Mouse (Mus musculus) fibroblast of lung, adult 2 months (primary cell): Measurements from ENCODE around the gene Tkt.
A peak's percentile ranks its signal among the peaks of the same experiment; 100 is the strongest.

Source experiments
- DNase-seq: peaks from one replicate; pipeline ENCODE4 v3.0.0-alpha.2; 2011; ENCODE audit warnings: low read depth

Tkt gene

GRCm38 (mm10) chr14:30585323-30585722 lies 37.2 kb downstream of the Tkt start:
- DNase-seq = no peak

- no peak for DNase-seq
Measured at GRCm38 (mm10) chr14:30586780-30587461, 38.8 kb downstream of the Tkt start.

- DNase-seq = no peak
Measured at GRCm38 (mm10) chr14:30590041-30590645, 42.0 kb downstream of the Tkt start.

GRCm38 (mm10) chr14:30590918-30591317 lies 42.8 kb downstream of the Tkt start:
- DNase-seq = no peak

GRCm38 (mm10) chr14:30591417-30591816 lies 43.3 kb downstream of the Tkt start:
- DNase-seq = no peak

- peak; percentile 83 for DNase-seq
Measured at GRCm38 (mm10) chr14:30593279-30594091, 45.3 kb downstream of the Tkt start.

- DNase-seq = peak; percentile 80
Measured at GRCm38 (mm10) chr14:30594092-30594695, 46.0 kb downstream of the Tkt start.

GRCm38 (mm10) chr14:30595576-30596313 lies 47.6 kb downstream of the Tkt start:
- no peak for DNase-seq

GRCm38 (mm10) chr14:30596407-30596806 lies 48.2 kb downstream of the Tkt start:
- DNase-seq = no peak

- DNase-seq = no peak
Measured at GRCm38 (mm10) chr14:30597142-30597541, 49.0 kb downstream of the Tkt start.

GRCm38 (mm10) chr14:30606817-30607216 lies 58.7 kb downstream of the Tkt start:
- DNase-seq = no peak

GRCm38 (mm10) chr14:30607696-30608095 lies 59.5 kb downstream of the Tkt start:
- no peak for DNase-seq

GRCm38 (mm10) chr14:30608176-30608575 lies 60.0 kb downstream of the Tkt start:
- DNase-seq = no peak

GRCm38 (mm10) chr14:30609499-30609898 lies 61.3 kb downstream of the Tkt start:
- DNase-seq = no peak

GRCm38 (mm10) chr14:30610304-30610703 lies 62.1 kb downstream of the Tkt start:
- DNase-seq = no peak

- DNase-seq = no peak
Measured at GRCm38 (mm10) chr14:30610940-30611339, 62.8 kb downstream of the Tkt start.

GRCm38 (mm10) chr14:30612523-30612922 lies 64.4 kb downstream of the Tkt start:
- DNase-seq = no peak

GRCm38 (mm10) chr14:30612962-30613715 lies 65.0 kb downstream of the Tkt start:
- no peak for DNase-seq

GRCm38 (mm10) chr14:30616751-30617150 lies 68.6 kb downstream of the Tkt start:
- no peak for DNase-seq

- DNase-seq = no peak
Measured at GRCm38 (mm10) chr14:30618746-30619275, 70.7 kb downstream of the Tkt start.
